Mouse (Mus musculus) kidney, postnatal 0 days (tissue): ENCODE measurements around the gene Hrc. TPM values are rescaled to one million over a fixed set of nuclear protein-coding genes. Genes with fewer than 3 reads are reported as not detected.

Experiments
- ATAC-seq: fragments of 200-750 bp; cut with Nextera tagmentation; replicated peaks from 2 replicates; pipeline ENCODE4 v1.8.0; 2017; ENCODE audit warnings: low read depth, moderate number of reproducible peaks, moderate TSS enrichment, moderate library complexity; ENCODE audit not compliant: low FRiP score
- DNase-seq: peaks from one replicate; pipeline ENCODE4 v3.0.0-alpha.2; 2016; ENCODE audit warnings: low spot score
- H3K27ac ChIP-seq: fragments of 300-500 bp; sonication (generic); 2 replicates; pipeline ENCODE4 v1.5.1; 2014; ENCODE audit warnings: mild to moderate bottlenecking
- H3K27me3 ChIP-seq: fragments of 300-500 bp; sonication (generic); 2 replicates; pipeline ENCODE4 v1.6.1; 2014; ENCODE audit warnings: low read length, mixed read lengths; ENCODE audit not compliant: insufficient read depth
- H3K36me3 ChIP-seq: fragments of 300-500 bp; sonication (generic); 2 replicates; pipeline ENCODE4 v1.6.1; 2014; ENCODE audit warnings: low read length, mixed read lengths; ENCODE audit not compliant: insufficient read depth
- H3K4me1 ChIP-seq: fragments of 300-500 bp; sonication (generic); replicated peaks from 2 replicates; pipeline ENCODE4 v1.6.1; 2014; ENCODE audit warnings: antibody characterized with exemption, low read length, mixed read lengths; ENCODE audit not compliant: insufficient read depth
- H3K4me2 ChIP-seq: fragments of 300-500 bp; sonication (generic); 2 replicates; pipeline ENCODE4 v1.6.1; 2014; ENCODE audit warnings: mild to moderate bottlenecking, low read length, moderate library complexity, mixed read lengths
- H3K4me3 ChIP-seq: fragments of 300-500 bp; sonication (generic); replicated peaks from 2 replicates; pipeline ENCODE4 v1.5.1; 2014; ENCODE audit warnings: low read depth, low read length
- H3K9ac ChIP-seq: fragments of 300-500 bp; sonication (generic); 2 replicates; pipeline ENCODE4 v1.6.1; 2014; ENCODE audit warnings: low read depth, low read length
- H3K9me3 ChIP-seq: fragments of 300-500 bp; sonication (generic); replicated peaks from 2 replicates; pipeline ENCODE4 v1.6.1; 2016; ENCODE audit warnings: low read length, inconsistent platforms, mixed read lengths
- CTCF ChIP-seq: IDR thresholded peaks from 2 replicates; pipeline ENCODE4 v1.5.1; 2016; ENCODE audit warnings: antibody characterized with exemption, low read depth, mild to moderate bottlenecking, moderate library complexity
- WGBS: fragments of 180-500 bp; shearing (Covaris S2); extraction: QIAGEN DNeasy Blood & Tissue Kit; methylation state at CpG from one replicate; pipeline ENCODE4 v1.1.7; 2014; 5-methylcytosine and 5-hydroxymethylcytosine counted together
- polyA plus RNA-seq: library from polyadenylated mRNA; unstranded; fragments of >200 nt; fragmentation: Nextera tagmentation; extraction: Ambion mirVana; gene quantifications from 2 replicates; pipeline ENCODE4 v1.2.1, GENCODE M21; 2015

The Hrc gene
- polyA plus RNA-seq, 1 experiment from 2014 or later, result 0.75 TPM

- H3K9me3 ChIP-seq, result no peaks in the 10 kb centered on the region
- H3K36me3 ChIP-seq, result peaks cover 35% of the 10 kb centered on the region
- TF ChIP-seq CTCF, result no peak
- H3K27me3 ChIP-seq, result 0 out of 2 replicates have a peak, but pooled peaks cover 10% of the 10 kb centered on the region
- ATAC-seq (no peak), DNase-seq (no peak)
- no peak overlapping the region for H3K4me3 ChIP-seq
- H3K4me1 ChIP-seq, result peaks cover 3% of the 10 kb centered on the region; the same call in 1 of the 2 replicates
- no peak overlapping the region for H3K27ac ChIP-seq
- no peak overlapping the region for H3K9ac ChIP-seq
- no peak overlapping the region for H3K4me2 ChIP-seq
- 76% methylated on average over 5 of the region's 5 CpGs for WGBS
These were observed 37.3 kb downstream of the Hrc start for GRCm38 (mm10) chr7:45372371-45372770.

- Histone ChIP-seq H3K4me2 (no peak overlapping the region), H3K4me3 (no peak overlapping the region), H3K4me1 (no peaks in the 10 kb centered on the region; the same call in 1 of the 2 replicates), H3K27me3 (no peaks in the 10 kb centered on the region), H3K36me3 (peaks cover 53% of the 10 kb centered on the region), H3K9me3 (no peaks in the 10 kb centered on the region), H3K27ac (no peak overlapping the region), H3K9ac (no peak overlapping the region)
- TF ChIP-seq CTCF, result no peak
- no peak for DNase-seq
- no peak for ATAC-seq
- WGBS, result 95% methylated on average over 8 of the region's 8 CpGs
These were observed 39.5 kb downstream of the Hrc start for GRCm38 (mm10) chr7:45374620-45375019.

- H3K9me3 ChIP-seq, result no peaks in the 10 kb centered on the region
- H3K27me3 ChIP-seq, result no peaks in the 10 kb centered on the region
- H3K4me2 ChIP-seq, result no peak overlapping the region
- no peaks in the 10 kb centered on the region for H3K4me1 ChIP-seq
- H3K4me3 ChIP-seq, result no peak overlapping the region
- no peak for DNase-seq
- no peak overlapping the region for H3K27ac ChIP-seq
- ATAC-seq, result no peak
- H3K9ac ChIP-seq, result no peak overlapping the region
- TF ChIP-seq CTCF, result no peak
- 86% methylated on average over 1 of the region's 1 CpGs for WGBS
- peaks cover 67% of the 10 kb centered on the region for H3K36me3 ChIP-seq
These were observed 41.0 kb downstream of the Hrc start for GRCm38 (mm10) chr7:45376057-45376456.

- Histone ChIP-seq H3K9me3 (no peaks in the 10 kb centered on the region), H3K4me1 (no peaks in the 10 kb centered on the region), H3K36me3 (peaks cover 88% of the 10 kb centered on the region), H3K4me3 (no peak overlapping the region), H3K9ac (no peak overlapping the region), H3K27me3 (no peaks in the 10 kb centered on the region), H3K27ac (no peak overlapping the region), H3K4me2 (no peak overlapping the region)
- DNase-seq, result peak; percentile 45
- peak; percentile 54; the same call in 1 of the 2 replicates for TF ChIP-seq CTCF
- WGBS, result 81% methylated on average over 3 of the region's 3 CpGs
- ATAC-seq, result no peak
These were observed 51.0 kb downstream of the Hrc start for GRCm38 (mm10) chr7:45386077-45386476.

Other genes starting within 250 kb of the Hrc start
- 215 and 228 TPM in 2 replicates for gene Rcn3, start 243.1 kb upstream of the Hrc start, polyA plus RNA-seq
- 134 and 145 TPM in 2 replicates for gene Fcgrt, start 231.4 kb upstream of the Hrc start, polyA plus RNA-seq
- 1,486 and 1,553 TPM in 2 replicates for gene Rps11, start 210.9 kb upstream of the Hrc start, polyA plus RNA-seq
- 1,804 and 1,959 TPM in 2 replicates for gene Rpl13a, start 206.5 kb upstream of the Hrc start, polyA plus RNA-seq
- gene Gm45713, start 199.1 kb upstream of the Hrc start, polyA plus RNA-seq, result 0.83 and 1.3 TPM in 2 replicates
- gene Flt3l, start 198.9 kb upstream of the Hrc start, polyA plus RNA-seq, result 2.2 and 2.4 TPM in 2 replicates
- 81.3 and 88.6 TPM in 2 replicates for gene Pih1d1, start 181.0 kb upstream of the Hrc start, polyA plus RNA-seq
- 55.4 and 62.7 TPM in 2 replicates for gene Aldh16a1, start 180.7 kb upstream of the Hrc start, polyA plus RNA-seq
- 0.17 TPM in 2 replicates for gene Slc17a7, start 171.3 kb upstream of the Hrc start, polyA plus RNA-seq
- gene Gfy, start 155.7 kb upstream of the Hrc start, polyA plus RNA-seq, result not detected in 2 replicates
- not detected in 2 replicates for gene Pth2, start 154.3 kb upstream of the Hrc start, polyA plus RNA-seq
- gene Ccdc155, start 130.4 kb upstream of the Hrc start, polyA plus RNA-seq, result 0.36 and 0.43 TPM in 2 replicates
- 0.47 and 1.3 TPM in 2 replicates for gene Dkkl1, start 123.1 kb upstream of the Hrc start, polyA plus RNA-seq
- 94.3 and 112 TPM in 2 replicates for gene Tead2, start 119.5 kb upstream of the Hrc start, polyA plus RNA-seq
- 2.1 and 2.6 TPM in 2 replicates for gene Cd37, start 96.2 kb upstream of the Hrc start, polyA plus RNA-seq
- 0.18 and 0.45 TPM in 2 replicates for gene Slc6a16, start 94.2 kb upstream of the Hrc start, polyA plus RNA-seq
- not detected in 2 replicates for gene Slc6a21, start 57.8 kb upstream of the Hrc start, polyA plus RNA-seq
- 14.4 and 15.9 TPM in 2 replicates for gene Trpm4, start 1.5 kb upstream of the Hrc start, polyA plus RNA-seq
- 4.3 and 5.4 TPM in 2 replicates for gene Ppfia3, start 31.7 kb downstream of the Hrc start, polyA plus RNA-seq
- 1.2 and 1.6 TPM in 2 replicates for gene Lin7b, start 35.3 kb downstream of the Hrc start, polyA plus RNA-seq
- gene Snrnp70, start 60.5 kb downstream of the Hrc start, polyA plus RNA-seq, result 148 and 163 TPM in 2 replicates
- 0.05 and 0.06 TPM in 2 replicates for gene Kcna7, start 70.4 kb downstream of the Hrc start, polyA plus RNA-seq
- gene Ntf5, start 78.4 kb downstream of the Hrc start, polyA plus RNA-seq, result 1.5 and 1.6 TPM in 2 replicates
- gene Lhb, start 85.5 kb downstream of the Hrc start, polyA plus RNA-seq, result not detected in 2 replicates
- gene Gys1, start 99.6 kb downstream of the Hrc start, polyA plus RNA-seq, result 26.0 and 26.9 TPM in 2 replicates
- 94.6 and 98.9 TPM in 2 replicates for gene Ruvbl2, start 102.8 kb downstream of the Hrc start, polyA plus RNA-seq
- gene Ftl1, start 124.6 kb downstream of the Hrc start, polyA plus RNA-seq, result 6,674 and 7,026 TPM in 2 replicates
- gene Bax, start 131.6 kb downstream of the Hrc start, polyA plus RNA-seq, result 183 and 194 TPM in 2 replicates
- 0.93 and 1.1 TPM in 2 replicates for gene Tulp2, start 146.6 kb downstream of the Hrc start, polyA plus RNA-seq
- gene Gm45808, start 151.5 kb downstream of the Hrc start, polyA plus RNA-seq, result not detected in 2 replicates
- 1.8 TPM in 2 replicates for gene Dhdh, start 153.5 kb downstream of the Hrc start, polyA plus RNA-seq
- gene Nucb1, start 175.1 kb downstream of the Hrc start, polyA plus RNA-seq, result 246 and 265 TPM in 2 replicates
- gene Ppp1r15a, start 191.0 kb downstream of the Hrc start, polyA plus RNA-seq, result 21.4 and 21.9 TPM in 2 replicates
- gene Plekha4, start 191.0 kb downstream of the Hrc start, polyA plus RNA-seq, result 5.1 and 5.8 TPM in 2 replicates
- gene Hsd17b14, start 219.6 kb downstream of the Hrc start, polyA plus RNA-seq, result 20.5 and 21.0 TPM in 2 replicates
- 92.7 and 93.0 TPM in 2 replicates for gene Bcat2, start 234.9 kb downstream of the Hrc start, polyA plus RNA-seq